Mouse (Mus musculus) E14TG2a.4 (cell line): ENCODE measurements around the gene Stard3nl.
A peak's percentile ranks its signal among the peaks of the same experiment; 100 is the strongest.

Experiments used
- H3K27me3 ChIP-seq: 2 replicates; pipeline ENCODE4 v1.6.1; 2014; ENCODE audit warnings: low read length, control low read depth; ENCODE audit not compliant: insufficient read depth
- H3K36me3 ChIP-seq: 2 replicates; pipeline ENCODE4 v1.6.1; 2014; ENCODE audit warnings: low read length, control low read depth; ENCODE audit not compliant: insufficient read depth
- H3K4me1 ChIP-seq: replicated peaks from 2 replicates; pipeline ENCODE4 v1.6.1; 2014; ENCODE audit warnings: low read depth, low read length, control low read depth
- H3K4me3 ChIP-seq: replicated peaks from 2 replicates; pipeline ENCODE4 v1.5.1; 2014; ENCODE audit warnings: mild to moderate bottlenecking, low read length
- H3K9me3 ChIP-seq: 2 replicates; pipeline ENCODE4 v1.6.1; 2014; ENCODE audit warnings: low read length, control low read depth
- CTCF ChIP-seq: conservative IDR thresholded peaks from 2 replicates; pipeline ENCODE4 v1.5.1; 2014; ENCODE audit warnings: low read length
- NANOG ChIP-seq: IDR thresholded peaks from 2 replicates; pipeline ENCODE4 v1.6.1; 2014; ENCODE audit warnings: borderline replicate concordance, low read length, mixed read lengths
- POU5F1 ChIP-seq: IDR thresholded peaks from 2 replicates; pipeline ENCODE4 v1.6.1; 2014; ENCODE audit warnings: low read length, borderline replicate concordance

Gene Stard3nl

GRCm38 (mm10) chr13:19415337-19415736 is 19.7 kb upstream of the Stard3nl start:
- Histone ChIP-seq H3K27me3 (no peaks in the 10 kb centered on the region), H3K36me3 (no peaks in the 10 kb centered on the region), H3K9me3 (no peaks in the 10 kb centered on the region), H3K4me1 (no peaks in the 10 kb centered on the region), H3K4me3 (no peak overlapping the region)
- TF ChIP-seq CTCF, result no peak
- no peak for TF ChIP-seq NANOG
- TF ChIP-seq POU5F1, result no peak

GRCm38 (mm10) chr13:19412334-19412939 is 16.8 kb upstream of the Stard3nl start:
- Histone ChIP-seq H3K4me1 (peaks cover 4% of the 10 kb centered on the region; the same call in 1 of the 2 replicates), H3K36me3 (no peaks in the 10 kb centered on the region), H3K4me3 (no peak overlapping the region), H3K27me3 (no peaks in the 10 kb centered on the region), H3K9me3 (no peaks in the 10 kb centered on the region)
- no peak for TF ChIP-seq CTCF
- no peak for TF ChIP-seq NANOG
- no peak for TF ChIP-seq POU5F1

GRCm38 (mm10) chr13:19411886-19412285 is 16.3 kb upstream of the Stard3nl start:
- peaks cover 4% of the 10 kb centered on the region; the same call in 1 of the 2 replicates for H3K4me1 ChIP-seq
- H3K9me3 ChIP-seq, result no peaks in the 10 kb centered on the region
- no peak overlapping the region for H3K4me3 ChIP-seq
- no peaks in the 10 kb centered on the region for H3K27me3 ChIP-seq
- H3K36me3 ChIP-seq, result no peaks in the 10 kb centered on the region
- TF ChIP-seq NANOG (no peak), CTCF (no peak), POU5F1 (no peak)

- no peaks in the 10 kb centered on the region for H3K27me3 ChIP-seq
- TF ChIP-seq CTCF (no peak), POU5F1 (no peak), NANOG (no peak)
- no peaks in the 10 kb centered on the region for H3K9me3 ChIP-seq
- peaks cover 4% of the 10 kb centered on the region; the same call in 1 of the 2 replicates for H3K4me1 ChIP-seq
- H3K4me3 ChIP-seq, result no peak overlapping the region
- H3K36me3 ChIP-seq, result no peaks in the 10 kb centered on the region
Observed at GRCm38 (mm10) chr13:19410694-19411093, 15.1 kb upstream of the Stard3nl start.

GRCm38 (mm10) chr13:19407953-19408352 is 12.4 kb upstream of the Stard3nl start:
- no peaks in the 10 kb centered on the region for H3K9me3 ChIP-seq
- H3K36me3 ChIP-seq, result no peaks in the 10 kb centered on the region
- H3K4me1 ChIP-seq, result peaks cover 4% of the 10 kb centered on the region; the same call in 1 of the 2 replicates
- no peak overlapping the region for H3K4me3 ChIP-seq
- no peak for TF ChIP-seq CTCF
- no peak for TF ChIP-seq NANOG
- TF ChIP-seq POU5F1, result no peak
- no peaks in the 10 kb centered on the region for H3K27me3 ChIP-seq

GRCm38 (mm10) chr13:19404623-19405022 is 9.0 kb upstream of the Stard3nl start:
- Histone ChIP-seq H3K9me3 (no peaks in the 10 kb centered on the region), H3K27me3 (no peaks in the 10 kb centered on the region), H3K4me1 (peaks cover 4% of the 10 kb centered on the region; the same call in 1 of the 2 replicates), H3K4me3 (no peak overlapping the region), H3K36me3 (no peaks in the 10 kb centered on the region)
- TF ChIP-seq CTCF, result no peak
- no peak for TF ChIP-seq POU5F1
- no peak for TF ChIP-seq NANOG

- TF ChIP-seq POU5F1 (no peak), NANOG (no peak), CTCF (no peak)
- peaks cover 31% of the 10 kb centered on the region for H3K4me1 ChIP-seq
- no peaks in the 10 kb centered on the region for H3K27me3 ChIP-seq
- peaks cover 28% of the 10 kb centered on the region for H3K36me3 ChIP-seq
- peak overlapping the region; percentile 90 for H3K4me3 ChIP-seq
- no peaks in the 10 kb centered on the region for H3K9me3 ChIP-seq
Observed at GRCm38 (mm10) chr13:19394798-19395687, 552 bp downstream of the Stard3nl start.

- peaks cover 34% of the 10 kb centered on the region for H3K36me3 ChIP-seq
- peaks cover 37% of the 10 kb centered on the region for H3K4me1 ChIP-seq
- no peaks in the 10 kb centered on the region for H3K9me3 ChIP-seq
- no peak for TF ChIP-seq NANOG
- no peak for TF ChIP-seq POU5F1
- no peak for TF ChIP-seq CTCF
- no peaks in the 10 kb centered on the region for H3K27me3 ChIP-seq
- H3K4me3 ChIP-seq, result peak overlapping the region; percentile 90
Observed at GRCm38 (mm10) chr13:19394171-19394570, 1.4 kb downstream of the Stard3nl start.

- Histone ChIP-seq H3K4me3 (peak overlapping the region; percentile 90; the same call in 1 of the 2 replicates), H3K27me3 (no peaks in the 10 kb centered on the region), H3K36me3 (peaks cover 38% of the 10 kb centered on the region), H3K4me1 (peaks cover 37% of the 10 kb centered on the region), H3K9me3 (no peaks in the 10 kb centered on the region)
- no peak for TF ChIP-seq NANOG
- no peak for TF ChIP-seq POU5F1
- TF ChIP-seq CTCF, result no peak
Observed at GRCm38 (mm10) chr13:19393731-19394130, 1.9 kb downstream of the Stard3nl start.
